8 mouse cellular contexts compared by ENCODE assay signal in the genomic region with DNA sequence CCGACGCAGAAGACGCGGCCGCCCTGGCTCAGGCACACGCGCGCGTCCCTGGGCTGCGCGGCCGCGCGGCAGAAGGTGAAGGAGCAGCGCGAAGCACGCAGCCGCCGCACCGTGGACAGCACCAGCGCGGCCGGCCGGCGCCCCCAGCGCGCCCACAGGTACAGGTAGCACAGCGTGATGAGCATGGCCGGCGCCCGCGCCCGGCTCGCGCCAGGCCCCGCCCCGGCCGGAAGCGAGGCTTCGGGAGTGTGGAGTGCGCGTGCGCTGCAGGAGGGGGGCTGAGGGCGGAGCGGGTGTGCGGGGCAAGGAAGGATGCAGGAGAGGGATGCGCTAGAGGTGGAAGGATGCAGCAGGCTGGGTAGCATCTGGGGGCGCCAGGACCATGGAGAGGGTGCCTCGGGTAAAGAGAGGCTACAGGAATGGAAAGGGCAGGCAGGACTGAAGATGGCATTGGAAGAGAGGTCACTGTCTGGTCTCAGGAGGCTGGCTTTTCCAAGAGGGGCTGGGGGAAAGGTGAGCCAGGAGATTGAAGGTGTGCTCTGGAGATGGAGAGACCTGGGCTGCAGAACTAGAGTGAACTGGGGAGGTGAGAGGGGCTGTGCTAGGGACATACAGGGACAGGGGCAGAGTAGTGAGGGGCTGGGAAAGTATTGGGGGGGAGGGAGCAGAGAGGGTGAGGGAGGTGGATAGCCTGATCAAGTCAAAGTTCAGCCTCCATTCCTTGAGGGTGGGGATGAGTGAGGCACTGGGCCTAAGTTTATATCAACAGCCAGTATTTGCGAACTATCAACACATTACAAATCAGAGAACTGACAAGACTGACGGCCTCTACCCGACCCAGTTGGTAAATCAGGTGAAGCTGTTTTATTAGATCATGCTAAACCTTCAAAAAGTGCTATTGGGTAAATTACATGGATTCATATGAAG. TPM values are rescaled to one million over a fixed set of nuclear protein-coding genes. Genes with fewer than 3 reads are reported as not detected.
DNase-seq lines count a peak whose midpoint lies in the region; ATAC-seq and TF ChIP-seq lines count a peak whose summit lies in the region.

No protein-coding gene starts in this region.

- DNase-seq in MEL (ENCODE audit: low read depth, low spot score): peak; percentile 85
- peak; percentile 64 for DNase-seq in layer of hippocampus, adult 9-11 months
- DNase-seq in ovary, postnatal 10 days (ENCODE audit: low spot score): peak; percentile 48
- DNase-seq in thymus, adult 2 months: peak; percentile 88

- H3K4me3 ChIP-seq in MEL (ENCODE audit: control insufficient read depth in 1 of 2, insufficient read depth in 1 of 2, low read depth in 2 of 2, low read length in 2 of 2): peak overlapping the region; percentile 80 to 97; a peak in 3 of 4 replicates
- peak overlapping the region; percentile 65 for H3K4me3 ChIP-seq in forebrain, embryonic 16.5 days (replicated peaks; ENCODE audit: low read length)
- peak overlapping the region; percentile 78 for H3K4me3 ChIP-seq in lung, embryonic 16.5 days (ENCODE audit: low read length)
- H3K4me3 ChIP-seq in thymus, adult 2 months (ENCODE audit: control insufficient read depth, insufficient read depth, low read length): peak overlapping the region; percentile 70

- peaks cover 5% of the 10 kb centered on the region for H3K79me2 ChIP-seq in MEL (ENCODE audit: control insufficient read depth, insufficient read depth, low read length, poor library complexity)

- no peak overlapping the region; the same call in 1 of the 2 replicates for H3K27ac ChIP-seq in MEL (ENCODE audit: control insufficient read depth, low read depth, low read length)
- H3K27ac ChIP-seq in forebrain, embryonic 16.5 days (ENCODE audit: low read length): peak overlapping the region; percentile 35
- H3K27ac ChIP-seq in lung, embryonic 16.5 days (ENCODE audit: low read length): peak overlapping the region; percentile 20; the same call in 1 of the 2 replicates
- H3K27ac ChIP-seq in thymus, adult 2 months (ENCODE audit: control insufficient read depth, insufficient read depth, low read length): no peak overlapping the region

- no peak for TF ChIP-seq EP300 in MEL (IDR thresholded peaks at IDR 0.05; ENCODE audit: low read depth in 1 of 2, low read length in 2 of 2)

- 5% methylated on average over 52 of the region's 52 CpGs for WGBS in forebrain, embryonic 16.5 days
- 5% methylated on average over 52 of the region's 52 CpGs for WGBS in lung, embryonic 16.5 days
- WGBS in thymus, adult 2 months: 6% methylated on average over 52 of the region's 52 CpGs

- TF ChIP-seq CTCF in MEL (IDR thresholded peaks at IDR 0.05 in 2 of 3, conservative IDR thresholded peaks at IDR 0.05 in 1 of 3; ENCODE audit: control insufficient read depth in 1 of 3, insufficient read depth in 1 of 3, low read depth in 2 of 3, low read length in 3 of 3, poor library complexity in 1 of 3, severe bottlenecking in 1 of 3): no peak
- TF ChIP-seq CTCF in thymus, adult 2 months (IDR thresholded peaks at IDR 0.05; ENCODE audit: borderline replicate concordance, control insufficient read depth, extremely low read depth, insufficient read depth, low read length, poor library complexity): no peak

- ATAC-seq in cerebellum, adult (ENCODE audit: insufficient number of reproducible peaks, low FRiP score, low TSS enrichment): peak; percentile 93
- ATAC-seq in forebrain, embryonic 16.5 days: peak; percentile 97
- ATAC-seq in hematopoietic stem cell, adult 5-6 weeks (replicated peaks in 1 of 2; ENCODE audit: insufficient read depth in 1 of 2, low FRiP score in 2 of 2, low TSS enrichment in 1 of 2, low read depth in 1 of 2, poor library complexity in 2 of 2, severe bottlenecking in 2 of 2): peak; percentile 80 to 88
- ATAC-seq in lung, embryonic 16.5 days (ENCODE audit: low read depth): peak; percentile 98

- peak overlapping the region; percentile 93 for H3K4me2 ChIP-seq in forebrain, embryonic 16.5 days (ENCODE audit: low read length)
- H3K4me2 ChIP-seq in lung, embryonic 16.5 days (ENCODE audit: low read depth, low read length): peak overlapping the region; percentile 96

- peaks cover 0 to 9% of the 10 kb centered on the region in 2 experiments; a peak in 2 of 4 replicates for H3K4me1 ChIP-seq in MEL (ENCODE audit: control insufficient read depth in 1 of 2, insufficient read depth in 2 of 2, low read length in 2 of 2)
- peaks cover 12% of the 10 kb centered on the region for H3K4me1 ChIP-seq in forebrain, embryonic 16.5 days (replicated peaks; ENCODE audit: control insufficient read depth, insufficient read depth, low read length)
- peaks cover 5% of the 10 kb centered on the region for H3K4me1 ChIP-seq in lung, embryonic 16.5 days (replicated peaks; ENCODE audit: control insufficient read depth, insufficient read depth, low read length)
- H3K4me1 ChIP-seq in thymus, adult 2 months (replicated peaks; ENCODE audit: control insufficient read depth, insufficient read depth, low read length): peaks cover 8% of the 10 kb centered on the region

- no peak for TF ChIP-seq RAD21 in MEL (IDR thresholded peaks at IDR 0.05; ENCODE audit: low read depth, low read length)

- H3K9me3 ChIP-seq in MEL (replicated peaks; ENCODE audit: insufficient read depth, low read length): no peaks in the 10 kb centered on the region
- H3K9me3 ChIP-seq in forebrain, embryonic 16.5 days (ENCODE audit: control insufficient read depth, low read length): no peaks in the 10 kb centered on the region
- no peaks in the 10 kb centered on the region for H3K9me3 ChIP-seq in lung, embryonic 16.5 days (ENCODE audit: control insufficient read depth, low read length)

- peaks cover 0 to 4% of the 10 kb centered on the region in 2 experiments; a peak in 2 of 4 replicates for H3K36me3 ChIP-seq in MEL (ENCODE audit: control insufficient read depth in 1 of 2, insufficient read depth in 2 of 2, low read length in 2 of 2)
- no peaks in the 10 kb centered on the region for H3K36me3 ChIP-seq in forebrain, embryonic 16.5 days (ENCODE audit: control insufficient read depth, insufficient read depth)
- no peaks in the 10 kb centered on the region for H3K36me3 ChIP-seq in lung, embryonic 16.5 days (ENCODE audit: control insufficient read depth, insufficient read depth, low read length)
- no peaks in the 10 kb centered on the region for H3K36me3 ChIP-seq in thymus, adult 2 months (ENCODE audit: control insufficient read depth, insufficient read depth, low read length)

- TF ChIP-seq POLR2A in MEL (IDR thresholded peaks at IDR 0.05; ENCODE audit: control insufficient read depth in 1 of 2, insufficient read depth in 1 of 2, low read depth in 1 of 2, low read length in 2 of 2, poor library complexity in 1 of 2): peak; percentile 92 to 99
- peak; percentile 74; the same call in 1 of the 2 replicates for TF ChIP-seq POLR2A in thymus, adult 2 months (IDR thresholded peaks at IDR 0.05; ENCODE audit: control insufficient read depth, extremely low read depth, insufficient read depth, low read length, poor library complexity)

- peak overlapping the region; percentile 97 for H3K9ac ChIP-seq in MEL (ENCODE audit: control insufficient read depth, low read depth, low read length, poor library complexity, severe bottlenecking)
- peak overlapping the region; percentile 84 for H3K9ac ChIP-seq in forebrain, embryonic 16.5 days (replicated peaks; ENCODE audit: low read depth, low read length)
- peak overlapping the region; percentile 76 for H3K9ac ChIP-seq in lung, embryonic 16.5 days (ENCODE audit: low read length)

- no peaks in the 10 kb centered on the region for H3K27me3 ChIP-seq in MEL (ENCODE audit: control insufficient read depth in 1 of 2, insufficient read depth in 2 of 2, low read length in 2 of 2)
- H3K27me3 ChIP-seq in forebrain, embryonic 16.5 days (replicated peaks; ENCODE audit: control insufficient read depth, insufficient read depth, low read length): no peaks in the 10 kb centered on the region
- H3K27me3 ChIP-seq in lung, embryonic 16.5 days (ENCODE audit: control insufficient read depth, insufficient read depth, low read depth, low read length): no peaks in the 10 kb centered on the region
- H3K27me3 ChIP-seq in thymus, adult 2 months (ENCODE audit: control insufficient read depth, insufficient read depth, low read length): no peaks in the 10 kb centered on the region

TF ChIP-seq in MEL, 35 proteins besides CTCF, POLR2A, EP300 and RAD21 (continues in another document):
- TF ChIP-seq TAL1 (IDR thresholded peaks at IDR 0.05; ENCODE audit: low read length): no peak
- peak; percentile 93 for TF ChIP-seq MAZ (IDR thresholded peaks at IDR 0.05; ENCODE audit: low read depth, low read length)
- TF ChIP-seq POLR2AphosphoS2 (IDR thresholded peaks at IDR 0.05; ENCODE audit: low read length): peak; percentile 64; the same call in 1 of the 2 replicates
- TF ChIP-seq UBTF (IDR thresholded peaks at IDR 0.05; ENCODE audit: borderline replicate concordance, insufficient read depth, low read depth, low read length): no peak
- TF ChIP-seq ETS1 (IDR thresholded peaks at IDR 0.05; ENCODE audit: low read depth, low read length): no peak
- TF ChIP-seq ZMIZ1 (IDR thresholded peaks at IDR 0.05; ENCODE audit: low read depth, low read length): peak; percentile 83
- TF ChIP-seq HCFC1 (IDR thresholded peaks at IDR 0.05; ENCODE audit: low read depth, low read length): peak; percentile 56; the same call in 1 of the 2 replicates
- TF ChIP-seq SIN3A (IDR thresholded peaks at IDR 0.05; ENCODE audit: low read length): peak; percentile 69
- TF ChIP-seq NELFE (IDR thresholded peaks at IDR 0.05; ENCODE audit: low read depth, low read length): peak; percentile 96
- TF ChIP-seq MXI1 (IDR thresholded peaks at IDR 0.05; ENCODE audit: low read depth, low read length): peak; percentile 65; the same call in 1 of the 2 replicates
- TF ChIP-seq JUND (IDR thresholded peaks at IDR 0.05; ENCODE audit: low read depth, low read length): no peak

RNA-seq across cellular contexts. Expression of a gene that starts 23.0 kb away (rescaled TPM):
- 2.8 and 3.3 TPM in 2 replicates for total RNA-seq in MEL (2012; rRNA removed)
- polyA plus RNA-seq in MEL (2012; ENCODE audit: insufficient read depth in 1 of 2, insufficient read length in 2 of 2, low read depth in 1 of 2, low replicate concordance in 2 of 2, missing spikeins in 1 of 2): 1 to 10 TPM in 1 of 2 experiments, not detected in 1; 6.4 TPM
- 6.6 and 8.0 TPM in 2 replicates for polyA plus RNA-seq in forebrain, embryonic 16.5 days (2015; fragmentation: Nextera tagmentation; extraction: Ambion mirVana)
- 9.8 and 11.7 TPM in 2 replicates for total RNA-seq in hematopoietic stem cell, adult 5-6 weeks (2017)
- 7.5 and 7.9 TPM in 2 replicates for polyA plus RNA-seq in lung, embryonic 16.5 days (2015; fragmentation: Nextera tagmentation; extraction: Ambion mirVana)
- 7.8 and 9.3 TPM in 2 replicates for polyA plus RNA-seq in thymus, adult 2 months (2012; rRNA removed)

RNA-seq across cellular contexts. Expression of a gene that starts 37.9 kb away (rescaled TPM):
- 0.10 and 0.35 TPM in 2 replicates for total RNA-seq in MEL (2012; rRNA removed)
- under 1 TPM in 1 of 2 experiments, not detected in 1; 0.18 TPM for polyA plus RNA-seq in MEL (2012; ENCODE audit: insufficient read depth in 1 of 2, insufficient read length in 2 of 2, low read depth in 1 of 2, low replicate concordance in 2 of 2, missing spikeins in 1 of 2)
- polyA plus RNA-seq in forebrain, embryonic 16.5 days (2015; fragmentation: Nextera tagmentation; extraction: Ambion mirVana): 0.99 and 1.1 TPM in 2 replicates
- total RNA-seq in hematopoietic stem cell, adult 5-6 weeks (2017): 1.7 and 2.8 TPM in 2 replicates
- polyA plus RNA-seq in lung, embryonic 16.5 days (2015; fragmentation: Nextera tagmentation; extraction: Ambion mirVana): 23.5 and 24.5 TPM in 2 replicates
- polyA plus RNA-seq in thymus, adult 2 months (2012; rRNA removed): 1.3 and 1.6 TPM in 2 replicates

Comparison
In these comparisons a context has a peak if more than half of its experiments do, and no peak if none do; other contexts are left out.
1. H3K27ac ChIP-seq: peak in forebrain, embryonic 16.5 days (single experiment) and lung, embryonic 16.5 days (single experiment); none in MEL (single experiment) and thymus, adult 2 months (single experiment).
2. Peak in every context shown above with its lines, with median percentiles within 50 percentile points of each other: DNase-seq, H3K4me3 ChIP-seq, H3K9ac ChIP-seq and ATAC-seq.